Comparison of ENCODE assay signal across 17 mouse cellular contexts in genomic region chr10:70950105-70950424, GRCm38 (mm10).
A peak's percentile ranks its signal among the peaks of the same experiment; 100 is the strongest.
DNase-seq lines count a peak whose midpoint lies in the region; ATAC-seq and TF ChIP-seq lines count a peak whose summit lies in the region.
"Had no signal": no experiment of that assay in that cellular context is flagged by ENCODE, and none has a peak within 500 bp of the region (broad histone marks: within the 10 kb centered on the region; RNA-seq: fewer than 3 reads in every experiment).

No protein-coding gene starts in this region.

- H3K4me2 ChIP-seq in heart, embryonic 11.5 days, result peak overlapping the region; percentile 32; the same call in 1 of the 2 replicates
- H3K4me2 ChIP-seq in forebrain, embryonic 13.5 days, result peak overlapping the region; percentile 54
- peak overlapping the region; percentile 48 for H3K4me2 ChIP-seq in hindbrain, embryonic 15.5 days
- H3K4me2 ChIP-seq in midbrain, postnatal 0 days (ENCODE audit: low read depth, low read length, poor library complexity, severe bottlenecking), result peak overlapping the region; percentile 28
- no peak overlapping the region for H3K4me2 ChIP-seq in intestine, postnatal 0 days (replicated peaks; ENCODE audit: low read depth)
- H3K4me2 ChIP-seq: limb, embryonic 15.5 days had no signal

- TF ChIP-seq CTCF in midbrain, postnatal 0 days (IDR thresholded peaks at IDR 0.05), result no peak
- no peak for TF ChIP-seq CTCF in intestine, postnatal 0 days (IDR thresholded peaks at IDR 0.05; ENCODE audit: low read depth)

- H3K27ac ChIP-seq in heart, embryonic 11.5 days (ENCODE audit: low read depth, low read length), result no peak overlapping the region
- peak overlapping the region; percentile 59; the same call in 1 of the 2 replicates for H3K27ac ChIP-seq in forebrain, embryonic 13.5 days
- H3K27ac ChIP-seq in hindbrain, embryonic 15.5 days (replicated peaks), result peak overlapping the region; percentile 81
- H3K27ac ChIP-seq in midbrain, postnatal 0 days (ENCODE audit: low read depth, low read length), result peak overlapping the region; percentile 65
- no peak overlapping the region for H3K27ac ChIP-seq in intestine, postnatal 0 days (ENCODE audit: low read depth, low read length)
- H3K27ac ChIP-seq: embryonic facial prominence, embryonic 12.5 days; limb, embryonic 15.5 days had no signal

- peaks cover 4% of the 10 kb centered on the region; the same call in 1 of the 2 replicates for H3K4me1 ChIP-seq in heart, embryonic 11.5 days (ENCODE audit: control insufficient read depth, insufficient read depth, low read length)
- peaks cover 31% of the 10 kb centered on the region for H3K4me1 ChIP-seq in forebrain, embryonic 13.5 days
- peaks cover 50% of the 10 kb centered on the region for H3K4me1 ChIP-seq in hindbrain, embryonic 15.5 days (replicated peaks)
- peaks cover 10% of the 10 kb centered on the region for H3K4me1 ChIP-seq in midbrain, postnatal 0 days (ENCODE audit: insufficient read depth, low read length)
- H3K4me1 ChIP-seq in intestine, postnatal 0 days (replicated peaks; ENCODE audit: control insufficient read depth, insufficient read depth, low read length), result no peaks in the 10 kb centered on the region

- no peaks in the 10 kb centered on the region for H3K27me3 ChIP-seq in heart, embryonic 11.5 days (ENCODE audit: control insufficient read depth, insufficient read depth, low read length)
- H3K27me3 ChIP-seq in forebrain, embryonic 13.5 days, result no peaks in the 10 kb centered on the region
- H3K27me3 ChIP-seq in hindbrain, embryonic 15.5 days, result no peaks in the 10 kb centered on the region
- no peaks in the 10 kb centered on the region for H3K27me3 ChIP-seq in midbrain, postnatal 0 days (ENCODE audit: insufficient read depth, low read length)
- H3K27me3 ChIP-seq in intestine, postnatal 0 days (replicated peaks; ENCODE audit: control insufficient read depth, insufficient read depth, low read length), result no peaks in the 10 kb centered on the region
- H3K27me3 ChIP-seq: embryonic facial prominence, embryonic 12.5 days; heart, embryonic 12.5 days; limb, embryonic 15.5 days had no signal

- no peaks in the 10 kb centered on the region for H3K9me3 ChIP-seq in heart, embryonic 11.5 days (replicated peaks; ENCODE audit: control insufficient read depth, low read length)
- H3K9me3 ChIP-seq in forebrain, embryonic 13.5 days (replicated peaks), result no peaks in the 10 kb centered on the region
- H3K9me3 ChIP-seq in hindbrain, embryonic 15.5 days, result no peaks in the 10 kb centered on the region
- no peaks in the 10 kb centered on the region for H3K9me3 ChIP-seq in midbrain, postnatal 0 days (ENCODE audit: low read length)
- H3K9me3 ChIP-seq in intestine, postnatal 0 days (ENCODE audit: control insufficient read depth), result no peaks in the 10 kb centered on the region
- H3K9me3 ChIP-seq: embryonic facial prominence, embryonic 12.5 days; heart, embryonic 12.5 days; limb, embryonic 15.5 days had no signal

- intact Hi-C loops in heart, postnatal 36 days (cut with DNase I), result no loop called here

- no peak overlapping the region for H3K9ac ChIP-seq in heart, embryonic 11.5 days (ENCODE audit: low read depth, low read length)
- no peak overlapping the region; the same call in 1 of the 2 replicates for H3K9ac ChIP-seq in forebrain, embryonic 13.5 days
- no peak overlapping the region for H3K9ac ChIP-seq in hindbrain, embryonic 15.5 days
- peak overlapping the region; percentile 6; the same call in 1 of the 2 replicates for H3K9ac ChIP-seq in midbrain, postnatal 0 days (replicated peaks; ENCODE audit: low read length, poor library complexity, severe bottlenecking)
- no peak overlapping the region for H3K9ac ChIP-seq in intestine, postnatal 0 days (ENCODE audit: low read depth, low read length)
- H3K9ac ChIP-seq: embryonic facial prominence, embryonic 12.5 days; heart, embryonic 12.5 days; limb, embryonic 15.5 days; lung, embryonic 14.5 days had no signal

- 0 out of 2 replicates have a peak, but pooled peaks cover 2% of the 10 kb centered on the region for H3K36me3 ChIP-seq in heart, embryonic 11.5 days (ENCODE audit: control insufficient read depth, insufficient read depth, low read length)
- no peaks in the 10 kb centered on the region for H3K36me3 ChIP-seq in forebrain, embryonic 13.5 days (ENCODE audit: poor library complexity, severe bottlenecking)
- H3K36me3 ChIP-seq in hindbrain, embryonic 15.5 days, result no peaks in the 10 kb centered on the region
- H3K36me3 ChIP-seq in midbrain, postnatal 0 days (ENCODE audit: insufficient read depth, low read length), result no peaks in the 10 kb centered on the region
- no peaks in the 10 kb centered on the region for H3K36me3 ChIP-seq in intestine, postnatal 0 days (ENCODE audit: control insufficient read depth, insufficient read depth)

- DNase-seq in heart, postnatal 36 days, result no peak
- DNase-seq in midbrain, postnatal 0 days (ENCODE audit: low spot score), result no peak
- no peak for DNase-seq in yolk sac, embryonic 10.5 days (ENCODE audit: low spot score)
- no peak for DNase-seq in kidney, postnatal 4 days
- DNase-seq: adrenal gland, postnatal 10 days; cerebellum, adult 9-11 months; gastrocnemius, postnatal 10 days; kidney, postnatal 10 days; spleen, adult 18-20 months had no signal

- no peak overlapping the region for H3K4me3 ChIP-seq in heart, embryonic 11.5 days (ENCODE audit: low read depth, low read length)
- peak overlapping the region; percentile 12; the same call in 1 of the 2 replicates for H3K4me3 ChIP-seq in forebrain, embryonic 13.5 days
- H3K4me3 ChIP-seq in hindbrain, embryonic 15.5 days, result no peak overlapping the region; the same call in 1 of the 2 replicates
- no peak overlapping the region for H3K4me3 ChIP-seq in midbrain, postnatal 0 days (ENCODE audit: low read depth, low read length)
- no peak overlapping the region for H3K4me3 ChIP-seq in intestine, postnatal 0 days (ENCODE audit: low read depth, low read length)
- H3K4me3 ChIP-seq: embryonic facial prominence, embryonic 12.5 days; heart, embryonic 12.5 days; limb, embryonic 15.5 days had no signal

- ATAC-seq in heart, embryonic 11.5 days (replicated peaks; ENCODE audit: insufficient number of reproducible peaks, low FRiP score, low TSS enrichment), result no peak
- ATAC-seq in forebrain, embryonic 13.5 days, result peak; percentile 22
- ATAC-seq in hindbrain, embryonic 15.5 days (ENCODE audit: low FRiP score, low read depth), result 0 out of 2 replicates have a peak, but pooled peaks have one; percentile 31
- no peak; the same call in 1 of the 2 replicates for ATAC-seq in midbrain, postnatal 0 days (ENCODE audit: low FRiP score)
- no peak for ATAC-seq in intestine, postnatal 0 days

- WGBS in heart, embryonic 11.5 days (ENCODE audit: insufficient replicate concordance), result 43% methylated on average over 3 of the region's 3 CpGs
- WGBS in forebrain, embryonic 13.5 days, result 31% methylated on average over 3 of the region's 3 CpGs
- WGBS in hindbrain, embryonic 15.5 days, result 11% methylated on average over 3 of the region's 3 CpGs
- WGBS in midbrain, postnatal 0 days, result 15% methylated on average over 3 of the region's 3 CpGs
- 41% methylated on average over 3 of the region's 3 CpGs for WGBS in intestine, postnatal 0 days

Comparison
In these comparisons a context has a peak if more than half of its experiments do, and no peak if none do; other contexts are left out.
1. ATAC-seq: peak in forebrain, embryonic 13.5 days (single experiment) and hindbrain, embryonic 15.5 days (single experiment); none in heart, embryonic 11.5 days (single experiment), midbrain, postnatal 0 days (single experiment) and intestine, postnatal 0 days (single experiment).
2. H3K27ac ChIP-seq: peak in forebrain, embryonic 13.5 days (single experiment), hindbrain, embryonic 15.5 days (single experiment) and midbrain, postnatal 0 days (single experiment); none in heart, embryonic 11.5 days (single experiment) and intestine, postnatal 0 days (single experiment).